Comparison of ENCODE assay signal across 8 mouse cellular contexts in the genomic region with DNA sequence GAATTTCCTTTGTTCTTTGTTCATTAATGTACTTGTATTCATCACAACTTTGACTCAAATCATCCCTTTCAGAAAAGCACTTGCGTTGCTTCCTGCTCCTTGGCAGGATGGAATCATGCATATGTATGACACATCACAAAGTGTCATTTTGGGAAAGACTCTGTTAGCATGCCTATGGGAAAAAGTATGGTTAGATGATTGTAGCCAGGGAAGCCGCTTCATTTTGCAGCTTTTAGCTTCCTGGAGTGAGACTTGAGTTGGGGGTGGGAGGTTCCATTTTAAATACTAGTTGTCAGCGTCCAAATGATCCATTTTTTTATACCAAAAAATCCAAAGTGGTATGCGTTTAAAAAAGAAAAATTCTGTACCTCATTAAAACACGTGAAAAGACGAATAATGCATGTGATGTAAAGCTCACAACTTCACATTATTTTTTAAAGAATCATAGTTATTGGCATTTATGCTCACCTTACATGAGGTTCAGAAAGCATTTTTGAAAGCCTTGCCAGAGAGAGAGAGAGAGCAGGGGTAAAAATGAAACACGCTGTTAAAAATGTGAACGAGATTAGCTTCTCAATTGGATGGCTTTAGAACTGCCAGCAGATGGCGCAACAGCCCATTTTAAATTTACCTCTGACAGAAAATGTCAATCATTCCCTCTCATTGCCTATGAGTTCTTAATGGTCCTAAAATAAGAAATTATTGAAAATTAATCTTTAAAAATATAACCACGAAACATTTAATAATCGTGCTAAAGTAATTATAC. TPM values are rescaled to one million over a fixed set of nuclear protein-coding genes. Genes with fewer than 3 reads are reported as not detected.
DNase-seq lines count a peak whose midpoint lies in the region; ATAC-seq lines count a peak whose summit lies in the region.

No protein-coding gene starts in this region.

- ATAC-seq in kidney, embryonic 15.5 days (replicated peaks; ENCODE audit: low FRiP score): no peak
- peak; percentile 43 to 54; a peak in 2 of 4 replicates for ATAC-seq in hematopoietic stem cell, adult 5-6 weeks (replicated peaks in 1 of 2; ENCODE audit: insufficient read depth in 1 of 2, low FRiP score in 2 of 2, low TSS enrichment in 1 of 2, low read depth in 1 of 2, poor library complexity in 2 of 2, severe bottlenecking in 2 of 2)
- peak; percentile 65 for ATAC-seq in midbrain, embryonic 16.5 days

- H3K4me2 ChIP-seq in kidney, embryonic 15.5 days: no peak overlapping the region
- peak overlapping the region; percentile 20; the same call in 1 of the 2 replicates for H3K4me2 ChIP-seq in midbrain, embryonic 16.5 days (ENCODE audit: low read length)

- 41% methylated on average over 11 of the region's 11 CpGs for WGBS in kidney, embryonic 15.5 days
- whole genome bisulfite sequencing in midbrain, embryonic 16.5 days: 24% methylated on average over 11 of the region's 11 CpGs

- no peak overlapping the region for H3K9ac ChIP-seq in kidney, embryonic 15.5 days
- H3K9ac ChIP-seq in midbrain, embryonic 16.5 days (ENCODE audit: low read depth, low read length): no peak overlapping the region

- H3K36me3 ChIP-seq in kidney, embryonic 15.5 days: no peaks in the 10 kb centered on the region
- no peaks in the 10 kb centered on the region for H3K36me3 ChIP-seq in midbrain, embryonic 16.5 days (ENCODE audit: control insufficient read depth, insufficient read depth, low read length)

- no peak overlapping the region for H3K27ac ChIP-seq in kidney, embryonic 15.5 days
- no peak overlapping the region for H3K27ac ChIP-seq in midbrain, embryonic 16.5 days (ENCODE audit: low read length)

- DNase-seq in kidney, adult 9 months: peak; percentile 54
- peak; percentile 4 for DNase-seq in T-cell, adult 2 months (ENCODE audit: low spot score)
- peak; percentile 16 for DNase-seq in embryo, embryonic 11.5 days (ENCODE audit: low read depth, low spot score)
- DNase-seq in left cerebral cortex, postnatal 10 days (ENCODE audit: extremely low spot score in 1 of 2, low spot score in 2 of 2): peak; percentile 66 to 70
- peak; percentile 18 to 47 for DNase-seq in urinary bladder, postnatal 36 days (ENCODE audit: low spot score in 2 of 2)

- H3K27me3 ChIP-seq in kidney, embryonic 15.5 days: no peaks in the 10 kb centered on the region
- H3K27me3 ChIP-seq in midbrain, embryonic 16.5 days (ENCODE audit: control insufficient read depth, insufficient read depth, low read depth, low read length): no peaks in the 10 kb centered on the region

- no peaks in the 10 kb centered on the region for H3K4me1 ChIP-seq in kidney, embryonic 15.5 days
- peaks cover 5% of the 10 kb centered on the region for H3K4me1 ChIP-seq in midbrain, embryonic 16.5 days (ENCODE audit: control insufficient read depth, insufficient read depth, low read length)

- H3K4me3 ChIP-seq in kidney, embryonic 15.5 days (replicated peaks): no peak overlapping the region
- 0 out of 2 replicates have a peak overlapping the region, but pooled peaks have one; percentile 3 for H3K4me3 ChIP-seq in midbrain, embryonic 16.5 days (ENCODE audit: low read depth, low read length)

- no peaks in the 10 kb centered on the region for H3K9me3 ChIP-seq in kidney, embryonic 15.5 days (replicated peaks)
- no peaks in the 10 kb centered on the region for H3K9me3 ChIP-seq in midbrain, embryonic 16.5 days (replicated peaks; ENCODE audit: control insufficient read depth, low read length, poor library complexity, severe bottlenecking)

- intact Hi-C loops in left cerebral cortex, postnatal 10 days (cut with DNase I): loop anchor here (5.0 to 10.0 kb wide), 2 partner anchors 1196 to 1518 kb away; partner anchors contain the start of gene Klf6

RNA-seq across cellular contexts. Expression of gene Akr1e1, which starts 57.6 kb away (rescaled TPM):
- 44.8 and 44.9 TPM in 2 replicates for polyA plus RNA-seq in kidney, embryonic 15.5 days (2015; fragmentation: Nextera tagmentation; extraction: Ambion mirVana)
- 14.5 and 18.7 TPM in 2 replicates for total RNA-seq in hematopoietic stem cell, adult 5-6 weeks (2017)
- 10 to 100 TPM; 16.9 to 22.4 TPM for total RNA-seq in left cerebral cortex, postnatal 10 days (2021)
- polyA plus RNA-seq in midbrain, embryonic 16.5 days (2015; fragmentation: Nextera tagmentation; extraction: Ambion mirVana): 41.2 and 42.3 TPM in 2 replicates

Comparison
In these comparisons a context has a peak if more than half of its experiments do, and no peak if none do; other contexts are left out.
1. DNase-seq: peak in every context shown above with its lines; median percentile 68 in left cerebral cortex, postnatal 10 days; 54 in kidney, adult 9 months; 32 in urinary bladder, postnatal 36 days; 16 in embryo, embryonic 11.5 days; 4 in T-cell, adult 2 months.